Mouse (Mus musculus) layer of hippocampus, postnatal 10 days (tissue): ENCODE results near the gene Mab21l2. TPM values are rescaled to one million over a fixed set of nuclear protein-coding genes. Genes with fewer than 3 reads are reported as not detected.
A peak's percentile ranks its signal among the peaks of the same experiment; 100 is the strongest.

Experiments
- DNase-seq, 2 experiments: peaks; one replicate each; pipeline ENCODE4 v3.0.0; 2021; ENCODE audit warnings: low spot score in 2 of 2
- long read RNA-seq: library from polyadenylated mRNA; stranded (forward); transcript quantifications from one replicate; pipeline ENCODE4 v2.0.0, GENCODE M21; 2023
- total RNA-seq, 2 experiments: library from RNA; stranded (reverse); gene quantifications; 2 replicates each; pipeline ENCODE4 v1.2.3; 2021

Mab21l2 gene
- not detected for total RNA-seq
- long read RNA-seq: 0 reads

DNA sequence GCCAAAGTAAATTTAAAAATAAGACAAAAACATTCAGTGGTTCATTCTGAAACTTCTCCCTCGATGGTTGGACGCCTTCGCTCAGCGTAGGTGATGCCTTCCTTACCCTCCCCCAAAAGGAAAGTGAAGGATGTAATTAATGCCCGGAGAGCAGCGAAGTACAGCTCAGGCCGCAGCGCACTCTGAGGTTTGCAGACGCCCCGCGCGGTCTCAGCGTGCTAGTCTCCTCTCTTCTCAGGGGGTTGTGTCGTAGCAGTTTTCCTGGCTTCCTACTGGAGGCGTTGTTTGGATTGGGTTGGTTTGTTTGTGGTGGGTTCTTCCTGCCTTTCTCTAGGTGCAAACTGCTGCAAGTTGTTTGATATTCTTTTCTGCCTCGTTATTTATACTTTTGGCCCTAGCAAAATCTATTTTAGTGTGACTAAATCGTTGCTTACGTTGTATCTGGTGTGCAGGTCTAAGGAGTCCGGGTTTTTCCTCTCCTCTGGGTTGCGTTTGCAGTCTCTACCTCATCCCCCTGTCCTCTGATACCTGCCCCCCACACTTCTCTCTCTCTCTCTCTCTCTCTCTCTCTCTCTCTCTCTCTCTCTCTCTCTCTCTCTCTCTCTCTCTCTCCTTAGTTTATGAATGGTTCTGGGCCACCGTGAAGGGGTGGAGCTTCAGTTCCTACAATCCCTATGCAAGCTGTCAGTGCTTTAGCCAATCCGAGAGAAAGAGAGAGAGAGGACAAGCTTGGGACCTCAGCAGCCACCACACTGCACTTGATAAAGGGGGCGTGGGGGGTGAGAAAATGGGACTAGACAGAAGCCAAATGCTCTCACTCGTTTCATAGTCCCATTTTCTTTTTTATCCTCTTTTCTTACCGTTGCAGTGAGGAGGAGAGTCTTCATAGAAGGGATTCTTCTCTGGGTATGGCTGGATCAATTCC, at the start of gene Mab21l2:
Gene Mab21l2 (minus strand): TSS at position 539 of the 925 bp plus-strand sequence.
- no peak for DNase-seq

GRCm38 (mm10) chr3:86575312-86575711, 26.9 kb upstream of the Mab21l2 start:
- DNase-seq: no peak

DNA sequence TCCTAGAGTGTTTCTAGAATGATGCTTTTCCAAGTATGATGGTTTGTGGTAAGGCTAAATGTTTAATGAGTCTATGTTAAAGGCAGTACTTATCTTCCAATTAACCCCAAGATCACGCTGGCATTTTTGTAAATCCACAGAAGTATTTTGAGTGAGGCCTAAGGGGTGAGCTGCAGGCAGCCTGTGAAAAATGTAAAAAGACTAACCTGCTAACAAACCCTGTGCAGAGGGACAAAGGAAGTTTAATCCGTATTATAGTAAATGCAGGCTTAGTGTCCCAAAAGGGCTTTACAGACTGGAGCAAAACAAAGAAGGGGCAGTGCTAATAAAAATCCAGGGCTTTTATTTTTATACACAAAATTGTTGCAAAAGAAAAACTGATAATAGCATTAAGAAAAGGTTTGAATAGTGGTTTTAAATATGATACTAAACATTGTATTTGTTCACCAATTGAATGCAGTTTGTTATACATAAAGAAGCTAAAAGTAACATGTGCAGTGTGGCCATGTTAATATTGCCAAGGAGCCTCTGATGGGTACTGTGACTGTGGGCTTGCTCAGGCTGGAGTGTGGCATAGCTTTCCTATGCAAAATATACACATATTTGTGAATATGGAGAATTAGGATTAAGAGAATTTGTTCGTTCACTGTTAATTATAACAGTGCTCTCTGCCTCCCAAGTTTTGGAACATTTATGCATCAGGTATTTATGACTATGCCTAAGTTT, 24.3 kb upstream of the Mab21l2 start:
- no peak for DNase-seq

GRCm38 (mm10) chr3:86571518-86571917, 23.1 kb upstream of the Mab21l2 start:
- no peak for DNase-seq

- DNase-seq: no peak
Observed at GRCm38 (mm10) chr3:86567312-86567711, 18.9 kb upstream of the Mab21l2 start.

GRCm38 (mm10) chr3:86561396-86561795, 13.0 kb upstream of the Mab21l2 start:
- no peak for DNase-seq

- no peak for DNase-seq
Observed at GRCm38 (mm10) chr3:86561023-86561344, 12.6 kb upstream of the Mab21l2 start.

DNA sequence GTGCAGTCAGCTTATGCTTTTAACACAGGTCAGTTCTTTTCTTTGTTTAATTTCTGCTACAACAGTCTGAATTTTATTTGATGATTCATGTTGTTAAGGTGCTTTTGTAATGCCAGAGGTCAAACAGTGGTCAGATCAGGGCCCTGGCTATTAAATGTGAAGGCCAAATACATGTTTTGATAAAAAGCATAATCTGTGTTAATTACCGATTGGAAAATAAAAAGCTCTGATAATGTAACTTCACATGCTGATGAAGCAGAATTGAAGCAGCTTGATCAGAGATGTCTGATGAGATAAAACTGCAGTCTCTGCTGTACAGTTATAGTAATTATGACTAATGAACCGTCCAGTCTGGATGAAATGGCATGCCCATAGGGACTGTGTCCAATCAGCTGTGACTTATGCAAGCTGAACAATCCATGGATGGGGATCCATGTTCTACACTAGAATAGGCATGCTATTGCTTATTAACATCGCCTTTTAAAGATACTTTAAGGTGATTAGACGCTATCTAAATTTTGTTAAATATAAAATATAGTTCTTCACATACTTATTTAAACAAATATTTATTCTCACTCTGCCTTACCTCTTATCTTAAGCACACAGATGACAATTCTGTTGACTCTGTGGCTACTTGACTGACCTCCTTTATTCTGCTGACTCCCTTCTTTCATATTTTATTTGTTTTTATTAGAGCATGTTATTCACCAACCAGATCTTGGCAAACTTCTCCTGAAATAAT, 12.0 kb upstream of the Mab21l2 start:
- no peak for DNase-seq

DNA sequence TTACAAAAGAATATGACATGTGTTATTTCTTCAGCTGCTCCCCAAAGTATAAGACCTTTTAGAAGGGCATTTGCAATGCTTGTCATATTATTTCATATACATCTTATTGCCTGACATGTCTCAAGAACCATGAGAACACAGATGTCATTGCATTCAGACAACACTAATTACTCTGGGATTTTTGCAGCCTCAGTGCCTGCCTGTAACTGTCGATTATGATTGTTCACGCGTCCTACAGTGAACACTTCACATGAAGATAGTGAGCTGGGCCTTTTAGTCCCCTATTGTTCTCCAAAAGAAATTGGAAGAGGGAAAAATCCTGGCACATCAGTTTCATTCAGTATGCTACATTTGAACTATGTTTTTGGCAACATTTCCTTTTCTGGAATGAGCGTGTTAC, 11.2 kb upstream of the Mab21l2 start:
- no peak for DNase-seq

DNA sequence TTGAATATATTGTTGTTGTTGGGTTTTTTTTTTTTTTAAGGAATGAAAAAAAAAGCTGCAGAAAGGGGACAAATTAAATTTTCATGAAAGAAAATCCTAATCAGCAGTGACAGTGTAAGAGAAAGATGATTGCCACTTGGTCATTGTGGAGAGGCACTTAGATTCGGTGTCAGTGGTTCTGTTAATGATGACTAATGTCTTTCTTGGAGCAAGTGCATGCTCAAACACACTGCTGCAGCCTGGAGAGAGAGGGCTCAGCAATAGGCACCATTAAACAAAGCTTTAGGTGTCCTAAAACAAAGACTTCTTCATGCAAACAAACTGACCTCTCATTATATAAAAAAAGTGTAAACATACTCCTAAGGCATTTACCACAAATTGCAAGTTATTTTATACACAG, 10.5 kb upstream of the Mab21l2 start:
- no peak for DNase-seq

- DNase-seq: no peak
Observed at GRCm38 (mm10) chr3:86552170-86552569, 3.7 kb upstream of the Mab21l2 start.

DNA sequence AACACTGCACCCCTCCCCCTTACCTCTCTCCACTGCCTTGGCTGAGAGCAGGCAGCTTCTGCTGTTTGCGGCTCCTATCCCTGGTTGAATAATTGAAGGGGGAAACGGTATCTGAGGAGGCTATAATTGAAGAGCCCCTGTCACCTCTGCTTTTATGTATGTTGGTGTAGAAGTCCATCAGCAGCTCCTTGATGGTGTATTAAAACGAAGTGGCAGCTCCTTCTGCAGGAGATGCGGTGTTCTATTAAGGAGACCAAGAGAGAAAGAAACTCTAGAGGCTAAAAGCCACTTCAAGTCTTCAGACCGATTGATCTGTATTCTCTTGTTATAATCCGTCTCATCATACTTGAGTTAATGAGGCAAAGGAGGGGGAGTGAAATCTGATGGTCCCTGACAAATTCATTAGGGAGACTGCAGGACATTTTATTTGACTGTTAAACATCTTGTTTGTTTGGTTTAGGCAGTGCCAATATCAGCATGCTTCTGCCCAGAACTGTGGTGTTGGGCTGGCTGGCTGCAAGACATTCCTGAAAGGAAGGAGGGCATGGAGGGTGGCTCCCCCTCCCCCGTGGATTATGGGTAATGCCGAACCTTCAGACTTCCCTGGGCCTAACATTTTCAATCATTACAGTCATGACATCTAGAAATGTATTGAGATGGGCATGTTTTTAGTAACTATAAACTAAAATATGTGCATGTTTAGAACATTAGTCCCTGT, 2.7 kb upstream of the Mab21l2 start:
- DNase-seq: no peak

GRCm38 (mm10) chr3:86550301-86551010, 2.0 kb upstream of the Mab21l2 start:
- DNase-seq: no peak

DNA sequence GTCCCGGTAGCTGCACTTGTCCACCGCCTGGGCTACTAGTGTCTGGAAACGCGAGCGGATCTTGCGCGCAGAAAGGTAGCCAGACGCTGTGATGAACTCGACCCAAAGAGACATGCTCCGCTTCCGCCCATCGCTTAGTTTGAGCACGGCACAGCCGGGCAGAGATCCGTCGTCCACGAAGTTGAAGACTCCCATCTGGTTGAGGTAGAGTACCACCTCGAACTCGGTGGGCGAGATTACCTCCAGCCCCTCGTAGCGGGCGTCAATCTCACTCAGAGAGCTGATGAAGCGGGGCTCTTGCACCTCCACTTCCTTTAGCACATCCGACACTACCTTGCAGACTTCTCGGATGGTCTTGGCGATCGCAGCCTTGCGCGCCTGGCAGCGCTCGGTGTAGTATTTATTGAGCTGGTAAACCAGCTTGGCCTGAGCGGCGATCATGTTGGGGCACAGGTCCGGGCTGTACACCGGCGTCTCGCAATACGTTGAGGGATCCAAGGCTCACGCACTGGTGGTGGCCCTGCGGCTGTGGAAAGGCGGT, 1.1 kb downstream of the Mab21l2 start:
- DNase-seq: peak in 1 of 2 experiments; percentile 15

GRCm38 (mm10) chr3:86546471-86547250, 1.8 kb downstream of the Mab21l2 start:
- peak; percentile 39 to 41 for DNase-seq

GRCm38 (mm10) chr3:86545945-86546344, 2.5 kb downstream of the Mab21l2 start:
- peak in 1 of 2 experiments; percentile 16 for DNase-seq

GRCm38 (mm10) chr3:86544785-86545184, 3.6 kb downstream of the Mab21l2 start:
- no peak for DNase-seq

DNA sequence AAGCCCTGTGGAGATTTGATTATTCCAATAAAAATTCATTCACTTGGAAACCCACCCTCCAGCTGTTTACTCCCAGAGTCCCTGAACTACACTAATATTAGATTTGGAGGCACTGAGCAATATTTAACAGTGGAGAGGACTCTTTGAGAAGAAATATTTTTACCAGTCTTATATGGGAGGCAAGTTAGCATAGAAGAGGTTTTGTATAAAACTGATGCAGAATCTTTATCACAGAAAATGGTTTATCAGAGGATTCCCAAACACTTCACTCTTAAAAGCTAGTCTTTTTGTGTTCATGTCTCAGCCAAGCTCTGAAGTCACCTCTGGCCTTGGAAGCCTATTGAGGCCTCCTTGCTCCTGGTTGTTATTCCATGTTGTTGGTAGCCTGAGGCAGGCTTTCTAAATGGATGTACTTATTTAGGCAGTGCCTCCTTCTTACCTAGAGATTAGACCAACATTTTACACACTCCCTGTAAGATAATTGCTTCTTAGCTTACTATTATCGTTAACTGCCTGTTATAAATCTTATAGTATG, 6.5 kb downstream of the Mab21l2 start:
- DNase-seq: no peak

DNA sequence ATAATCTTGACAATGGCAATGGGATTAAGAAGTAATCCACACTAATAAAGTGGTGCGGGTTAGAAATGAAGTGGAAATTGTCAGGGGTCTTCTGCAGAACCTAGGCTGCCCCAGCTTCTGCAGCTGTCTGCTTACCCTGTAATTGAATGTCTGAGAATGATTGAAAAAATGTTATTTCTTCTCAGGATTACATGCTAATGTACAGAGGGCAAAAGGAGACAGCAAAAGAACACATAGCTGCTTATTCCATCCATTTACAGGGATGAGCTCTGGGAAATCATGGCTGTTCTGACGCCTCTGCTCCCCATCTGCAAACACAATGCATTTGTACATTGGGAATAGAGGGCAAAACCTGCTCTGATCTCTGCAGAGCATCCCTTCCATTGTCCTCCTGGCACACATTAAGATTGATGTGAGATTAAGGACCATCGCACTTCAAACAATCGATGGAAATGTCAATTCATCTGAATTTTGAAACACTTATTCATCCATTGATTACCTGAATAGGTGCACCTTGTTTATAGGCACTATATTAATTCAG, 7.3 kb downstream of the Mab21l2 start:
- no peak for DNase-seq
